Mouse (Mus musculus) liver, postnatal 0 days (tissue): ENCODE measurements around the gene Klhdc1. TPM values are rescaled to one million over a fixed set of nuclear protein-coding genes. Genes with fewer than 3 reads are reported as not detected.

Experiments
- ATAC-seq: fragments of 200-750 bp; cut with Nextera tagmentation; 2 replicates; pipeline ENCODE4 v1.8.0; 2017; ENCODE audit warnings: mild to moderate bottlenecking, moderate library complexity
- DNase-seq: peaks from one replicate; pipeline ENCODE4 v3.0.0-alpha.2; 2016
- H3K27ac ChIP-seq: fragments of 300-500 bp; sonication (generic); 2 replicates; pipeline ENCODE4 v1.5.1; 2014; ENCODE audit warnings: antibody characterized with exemption, moderate library complexity, mild to moderate bottlenecking, low read depth
- H3K27me3 ChIP-seq: fragments of 300-500 bp; sonication (generic); 2 replicates; pipeline ENCODE4 v1.6.1; 2014; ENCODE audit warnings: low read length, control low read depth, mixed read lengths; ENCODE audit not compliant: insufficient read depth
- H3K36me3 ChIP-seq: fragments of 300-500 bp; sonication (generic); replicated peaks from 2 replicates; pipeline ENCODE4 v1.6.1; 2014; ENCODE audit warnings: mild to moderate bottlenecking, control low read depth, low read length, moderate library complexity, mixed read lengths; ENCODE audit not compliant: insufficient read depth
- H3K4me1 ChIP-seq: fragments of 300-500 bp; sonication (generic); 2 replicates; pipeline ENCODE4 v1.6.1; 2014; ENCODE audit warnings: antibody characterized with exemption, mild to moderate bottlenecking, control low read depth; ENCODE audit not compliant: insufficient read depth
- H3K4me2 ChIP-seq: fragments of 300-500 bp; sonication (generic); 2 replicates; pipeline ENCODE4 v1.6.1; 2014; ENCODE audit warnings: low read depth, mild to moderate bottlenecking, low read length, moderate library complexity, mixed read lengths
- H3K4me3 ChIP-seq: fragments of 300-500 bp; sonication (generic); 2 replicates; pipeline ENCODE4 v1.5.1; 2014; ENCODE audit warnings: low read depth, low read length
- H3K9ac ChIP-seq: fragments of 300-500 bp; sonication (generic); replicated peaks from 2 replicates; pipeline ENCODE4 v1.6.1; 2014; ENCODE audit warnings: mild to moderate bottlenecking, moderate library complexity
- H3K9me3 ChIP-seq: fragments of 300-500 bp; sonication (generic); 2 replicates; pipeline ENCODE4 v1.6.1; 2016; ENCODE audit warnings: mild to moderate bottlenecking, control low read depth, low read length, mixed read lengths
- CTCF ChIP-seq: sonication (generic); IDR thresholded peaks from 2 replicates; pipeline ENCODE4 v1.5.1; 2016; ENCODE audit warnings: antibody characterized with exemption, low read depth
- EP300 ChIP-seq: IDR thresholded peaks from 2 replicates; pipeline ENCODE4 v1.6.1; 2016; ENCODE audit warnings: antibody characterized with exemption, low read depth, mild to moderate bottlenecking
- WGBS: fragments of 180-500 bp; shearing (Covaris S2); extraction: QIAGEN DNeasy Blood & Tissue Kit; methylation state at CpG from one replicate; pipeline ENCODE4 v1.1.7; 2014; ENCODE audit not compliant: insufficient replicate concordance; 5-methylcytosine and 5-hydroxymethylcytosine counted together
- polyA plus RNA-seq: library from polyadenylated mRNA; unstranded; fragments of >200 nt; fragmentation: Nextera tagmentation; extraction: Ambion mirVana; gene quantifications from 2 replicates; pipeline ENCODE4 v1.2.1, GENCODE M21; 2015

Gene Klhdc1
- polyA plus RNA-seq, 1 experiment from 2014 or later = 6.1 TPM

DNA sequence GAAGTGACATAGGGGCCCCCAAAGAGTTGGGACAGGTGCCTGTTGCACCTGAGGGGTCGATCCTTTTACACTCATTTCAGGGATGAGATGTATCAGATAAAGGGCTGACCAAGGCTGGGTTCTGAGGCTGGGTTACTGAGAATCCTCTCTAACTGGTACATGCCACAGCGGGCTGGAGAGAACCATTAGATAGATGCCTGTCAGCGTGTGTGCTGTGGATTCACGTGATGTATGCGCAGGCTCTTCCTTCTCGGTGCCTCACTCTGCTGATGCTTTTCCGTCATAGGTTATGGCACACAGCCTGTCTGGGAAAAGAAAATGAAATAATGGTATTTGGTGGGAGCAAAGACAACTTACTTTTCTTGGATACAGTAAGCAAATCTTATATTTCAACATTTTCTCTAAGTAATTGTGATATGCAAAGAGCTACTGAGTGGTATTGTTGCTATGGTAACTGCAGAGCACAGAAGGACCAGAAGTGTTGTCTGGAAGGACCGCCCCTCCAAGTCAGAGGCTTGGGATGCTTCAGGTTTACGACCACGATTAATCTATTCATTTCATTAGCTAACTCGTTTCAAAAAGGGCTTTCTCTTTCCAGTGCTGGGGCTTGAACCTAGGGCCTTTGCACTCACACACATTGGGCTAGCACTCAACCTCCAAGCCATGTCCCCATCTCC lies 27.1 kb downstream of the Klhdc1 start:
- no peak for TF ChIP-seq EP300
- TF ChIP-seq CTCF = no peak
- Histone ChIP-seq H3K4me1 (no peaks in the 10 kb centered on the region), H3K4me2 (no peak overlapping the region), H3K9me3 (no peaks in the 10 kb centered on the region), H3K36me3 (no peaks in the 10 kb centered on the region), H3K9ac (no peak overlapping the region), H3K4me3 (no peak overlapping the region), H3K27ac (no peak overlapping the region), H3K27me3 (no peaks in the 10 kb centered on the region)
- ATAC-seq = no peak
- DNase-seq = no peak
- 86% methylated on average over 11 of the region's 11 CpGs for WGBS

- no peak for DNase-seq
- H3K4me3 ChIP-seq = no peak overlapping the region
- no peaks in the 10 kb centered on the region for H3K36me3 ChIP-seq
- ATAC-seq = no peak
- TF ChIP-seq CTCF (no peak), EP300 (no peak)
- H3K9ac ChIP-seq = no peak overlapping the region
- H3K27me3 ChIP-seq = no peaks in the 10 kb centered on the region
- WGBS = 93% methylated on average over 2 of the region's 2 CpGs
- no peak overlapping the region for H3K27ac ChIP-seq
- H3K4me1 ChIP-seq = no peaks in the 10 kb centered on the region
- no peaks in the 10 kb centered on the region for H3K9me3 ChIP-seq
- H3K4me2 ChIP-seq = no peak overlapping the region
These were observed 28.0 kb downstream of the Klhdc1 start for GRCm38 (mm10) chr12:69268956-69269355.

GRCm38 (mm10) chr12:69279931-69280469 lies 39.0 kb downstream of the Klhdc1 start:
- ATAC-seq (no peak), DNase-seq (no peak)
- Histone ChIP-seq H3K4me1 (no peaks in the 10 kb centered on the region), H3K27ac (no peak overlapping the region), H3K9me3 (no peaks in the 10 kb centered on the region), H3K36me3 (no peaks in the 10 kb centered on the region), H3K4me3 (no peak overlapping the region), H3K27me3 (no peaks in the 10 kb centered on the region), H3K4me2 (no peak overlapping the region), H3K9ac (no peak overlapping the region)
- TF ChIP-seq CTCF (no peak), EP300 (no peak)
- 4% methylated on average over 1 of the region's 1 CpGs for WGBS

DNA sequence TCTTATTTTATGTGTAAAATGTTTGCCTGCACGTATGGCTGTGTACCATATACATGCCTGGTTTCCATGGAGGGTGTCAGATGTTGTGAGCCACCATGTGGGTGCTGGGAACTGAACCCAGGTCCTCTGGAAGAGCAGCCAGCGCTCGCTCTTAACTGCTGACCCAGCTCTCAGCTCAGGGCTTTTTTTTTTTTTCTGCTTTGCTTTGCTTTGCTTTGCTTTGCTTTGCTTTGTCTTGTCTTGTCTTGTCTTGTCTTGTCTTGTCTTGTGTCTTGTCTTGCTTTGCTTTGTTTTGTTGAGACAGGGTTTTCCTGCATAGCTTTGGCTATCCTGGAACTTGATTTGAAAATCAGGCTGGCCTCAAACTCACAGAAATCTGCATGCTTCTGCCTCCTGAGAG lies 39.9 kb downstream of the Klhdc1 start:
- 91% methylated on average over 3 of the region's 3 CpGs for WGBS
- Histone ChIP-seq H3K9me3 (no peaks in the 10 kb centered on the region), H3K9ac (no peak overlapping the region), H3K4me1 (no peaks in the 10 kb centered on the region), H3K27me3 (no peaks in the 10 kb centered on the region), H3K4me3 (no peak overlapping the region), H3K4me2 (no peak overlapping the region), H3K36me3 (no peaks in the 10 kb centered on the region), H3K27ac (no peak overlapping the region)
- no peak for DNase-seq
- TF ChIP-seq CTCF (no peak), EP300 (no peak)
- ATAC-seq = no peak

GRCm38 (mm10) chr12:69283146-69283545 lies 42.2 kb downstream of the Klhdc1 start:
- no peak overlapping the region for H3K4me2 ChIP-seq
- H3K27me3 ChIP-seq = no peaks in the 10 kb centered on the region
- no peak overlapping the region for H3K9ac ChIP-seq
- no peak overlapping the region for H3K27ac ChIP-seq
- WGBS = 82% methylated on average over 7 of the region's 7 CpGs
- DNase-seq = no peak
- ATAC-seq = no peak
- H3K9me3 ChIP-seq = no peaks in the 10 kb centered on the region
- no peaks in the 10 kb centered on the region for H3K4me1 ChIP-seq
- TF ChIP-seq CTCF (no peak), EP300 (no peak)
- H3K36me3 ChIP-seq = no peaks in the 10 kb centered on the region
- H3K4me3 ChIP-seq = no peak overlapping the region

DNA sequence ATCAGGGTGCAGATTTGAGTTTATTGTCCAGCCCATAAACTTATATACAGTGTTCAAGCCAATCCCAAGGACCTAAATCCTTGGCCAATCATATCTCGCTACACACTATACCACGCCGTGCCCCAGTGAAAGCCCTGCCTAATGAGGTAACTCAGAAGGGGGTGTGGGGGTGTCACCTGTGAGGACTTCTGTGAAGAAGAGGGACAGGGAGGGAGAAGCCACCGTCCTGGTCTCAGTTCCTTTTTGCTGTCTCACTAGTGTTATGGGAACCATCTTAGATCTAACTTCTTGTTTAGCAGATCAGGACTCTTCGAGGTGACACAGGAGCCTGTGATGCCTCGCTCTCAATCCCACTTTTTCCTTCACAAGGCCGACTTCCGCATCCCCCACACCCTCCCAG lies 46.6 kb downstream of the Klhdc1 start:
- Histone ChIP-seq H3K4me3 (no peak overlapping the region), H3K27ac (no peak overlapping the region), H3K27me3 (no peaks in the 10 kb centered on the region), H3K36me3 (no peaks in the 10 kb centered on the region), H3K4me2 (no peak overlapping the region), H3K4me1 (no peaks in the 10 kb centered on the region; the same call in 1 of the 2 replicates), H3K9me3 (no peaks in the 10 kb centered on the region), H3K9ac (no peak overlapping the region)
- TF ChIP-seq CTCF = no peak
- TF ChIP-seq EP300 = no peak
- WGBS = 73% methylated on average over 8 of the region's 8 CpGs
- ATAC-seq (no peak), DNase-seq (no peak)
